Mouse (Mus musculus) retina, postnatal 7 days (tissue): ENCODE results near the gene Utp14b.

Source experiments
- DNase-seq: peaks from one replicate; pipeline ENCODE4 v3.0.0-alpha.2; 2012; ENCODE audit warnings: low read depth, low spot score

Utp14b gene

DNA sequence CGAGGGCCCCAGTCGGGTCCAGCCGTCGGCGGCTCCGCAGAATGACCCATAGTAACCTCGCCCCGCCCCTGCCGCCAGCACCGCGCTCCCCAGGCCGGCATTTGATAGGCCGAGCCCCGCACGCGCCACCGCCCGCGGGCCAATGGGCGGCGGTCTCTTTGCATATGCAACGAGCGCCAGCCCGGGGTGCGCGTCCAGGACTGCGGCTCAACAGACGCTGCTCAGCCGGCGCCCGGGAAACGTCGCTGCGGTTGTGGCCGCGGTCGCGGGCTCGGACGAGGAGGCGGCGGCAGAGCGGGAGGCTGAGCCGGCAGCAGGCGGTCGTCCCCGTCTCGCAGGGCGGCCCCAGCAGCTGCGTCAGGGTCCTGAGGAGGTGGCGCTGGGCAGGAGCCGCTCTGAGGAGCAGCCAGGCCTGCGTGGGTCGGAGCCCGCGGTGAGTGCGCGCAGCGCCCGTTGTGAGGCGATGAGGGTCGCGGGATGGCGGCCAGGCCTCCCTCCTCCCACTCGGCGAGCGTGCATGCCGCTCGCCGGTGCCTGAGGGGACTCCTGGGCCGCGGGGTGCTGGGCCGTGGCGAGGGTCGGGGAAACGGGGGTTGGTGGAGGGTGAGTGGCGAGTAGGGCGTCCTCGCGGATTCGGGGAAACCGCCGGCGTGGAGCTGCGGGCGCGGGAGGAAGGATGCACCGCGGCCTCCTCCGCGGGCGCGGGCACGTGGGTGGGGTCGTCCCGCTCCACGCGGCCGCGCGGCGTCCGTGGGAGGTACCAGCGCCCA, at the start of gene Utp14b, which contains the start of gene Acsl3:
Gene Utp14b (plus strand): TSS at position 368 of the 770 bp plus-strand sequence.
Gene Acsl3 (plus strand): TSS at position 155 of the 770 bp plus-strand sequence.
- peak; percentile 96 for DNase-seq

- DNase-seq: no peak
Measured at GRCm38 (mm10) chr1:78609134-78609907, 48.5 kb upstream of the Utp14b start.

DNA sequence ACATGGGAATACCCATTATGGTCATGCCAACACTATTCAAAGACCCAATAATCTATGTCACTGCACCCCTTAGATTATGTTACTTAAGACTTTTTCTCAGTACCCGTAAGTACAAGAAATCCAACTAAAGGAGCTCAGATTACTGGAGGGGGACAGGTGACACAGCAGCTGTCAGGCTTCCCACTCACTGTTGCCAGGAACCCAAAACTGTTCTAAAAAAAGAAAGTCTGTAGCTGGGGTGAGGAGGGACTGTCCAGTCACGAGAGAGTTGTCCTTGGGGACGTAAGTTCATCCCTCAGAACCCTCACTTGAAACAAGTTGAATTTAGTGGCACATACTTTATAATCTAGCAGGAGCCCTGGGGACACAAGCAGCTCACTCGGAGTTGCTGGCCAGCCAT, 46.8 kb upstream of the Utp14b start:
- DNase-seq: no peak

- no peak for DNase-seq
Measured at GRCm38 (mm10) chr1:78612959-78613358, 44.9 kb upstream of the Utp14b start.

DNA sequence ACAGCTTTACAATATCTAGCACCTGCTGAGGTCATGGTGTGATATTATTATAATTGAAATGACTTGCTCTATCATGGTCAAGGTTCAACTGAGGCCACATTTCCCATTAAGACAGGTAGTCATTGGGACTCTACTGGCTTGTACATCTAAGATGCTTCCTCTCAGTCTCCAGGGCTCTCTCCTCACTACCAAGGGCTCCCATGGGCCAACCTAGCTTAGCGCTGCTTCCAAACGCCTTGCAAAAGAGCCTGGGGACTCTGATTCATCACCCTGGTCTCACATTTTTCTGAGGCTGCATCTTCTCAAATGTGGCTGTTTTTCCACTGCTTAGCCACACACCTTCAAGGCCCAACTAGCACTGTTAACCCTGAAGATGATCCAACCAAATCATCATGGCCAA, 33.5 kb upstream of the Utp14b start:
- DNase-seq: no peak

GRCm38 (mm10) chr1:78634486-78634885, 23.4 kb upstream of the Utp14b start:
- no peak for DNase-seq

- no peak for DNase-seq
Measured at GRCm38 (mm10) chr1:78640871-78641270, 17.0 kb upstream of the Utp14b start.

DNA sequence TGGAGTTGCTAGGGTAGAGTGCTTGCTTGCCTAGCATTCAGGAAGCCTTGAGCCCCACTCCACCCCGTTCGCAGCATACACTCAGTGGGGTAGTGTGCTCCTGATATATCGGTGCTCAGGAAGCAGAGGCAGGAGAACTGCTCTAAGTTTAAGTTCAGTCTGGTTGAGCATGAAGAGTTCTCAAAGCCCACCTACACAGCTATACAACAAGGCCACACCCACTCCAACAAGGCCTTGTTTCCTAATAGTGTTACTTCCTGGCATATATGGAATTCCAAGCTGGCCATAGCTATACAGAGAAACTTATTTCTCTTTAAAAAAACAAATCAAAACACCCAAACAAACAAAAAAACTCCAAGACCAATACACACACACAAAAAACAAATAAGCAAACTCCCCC, 16.0 kb upstream of the Utp14b start:
- DNase-seq: no peak

GRCm38 (mm10) chr1:78642197-78642596, 15.6 kb upstream of the Utp14b start:
- DNase-seq: no peak

- DNase-seq: no peak
Measured at GRCm38 (mm10) chr1:78647317-78647885, 10.4 kb upstream of the Utp14b start.

DNA sequence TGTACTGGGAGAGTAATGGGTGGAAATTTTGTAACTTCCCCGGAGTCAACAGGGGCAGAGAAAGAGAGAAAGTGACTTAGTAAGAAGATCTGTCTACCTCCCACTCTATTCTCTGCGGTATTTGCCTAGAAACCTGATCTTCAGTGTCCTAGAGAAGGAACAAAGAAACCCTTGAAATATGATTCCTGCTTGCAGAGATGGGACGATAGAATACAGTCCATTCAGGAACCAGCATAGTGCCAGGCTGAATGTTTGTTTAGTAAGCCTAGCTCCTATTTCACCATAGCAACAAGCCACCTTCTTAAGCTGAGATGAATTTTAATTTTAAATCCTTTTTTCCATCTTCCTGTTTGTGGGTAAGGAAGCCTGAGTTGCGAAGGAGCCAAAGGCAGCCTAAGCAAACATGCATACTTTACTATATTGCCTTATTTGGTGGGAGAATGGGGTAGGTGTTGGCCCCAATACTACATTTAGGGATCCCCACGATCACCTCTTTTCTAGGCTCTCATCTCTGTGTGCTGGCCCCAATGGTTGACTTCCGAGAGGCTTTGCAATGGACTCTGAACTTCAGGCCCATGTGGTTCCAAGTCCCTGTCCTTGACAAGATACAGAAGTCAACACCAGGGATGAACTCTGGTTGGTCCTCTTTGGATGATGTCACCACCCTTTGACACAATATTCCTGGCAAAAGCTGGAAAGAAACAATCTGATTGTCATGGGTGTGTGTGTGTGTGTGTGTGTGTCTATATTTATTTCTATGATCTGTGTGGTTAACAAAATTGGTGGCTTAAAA, 8.4 kb upstream of the Utp14b start:
- DNase-seq: no peak

- DNase-seq: no peak
Measured at GRCm38 (mm10) chr1:78656472-78656871, 1.4 kb upstream of the Utp14b start.

DNA sequence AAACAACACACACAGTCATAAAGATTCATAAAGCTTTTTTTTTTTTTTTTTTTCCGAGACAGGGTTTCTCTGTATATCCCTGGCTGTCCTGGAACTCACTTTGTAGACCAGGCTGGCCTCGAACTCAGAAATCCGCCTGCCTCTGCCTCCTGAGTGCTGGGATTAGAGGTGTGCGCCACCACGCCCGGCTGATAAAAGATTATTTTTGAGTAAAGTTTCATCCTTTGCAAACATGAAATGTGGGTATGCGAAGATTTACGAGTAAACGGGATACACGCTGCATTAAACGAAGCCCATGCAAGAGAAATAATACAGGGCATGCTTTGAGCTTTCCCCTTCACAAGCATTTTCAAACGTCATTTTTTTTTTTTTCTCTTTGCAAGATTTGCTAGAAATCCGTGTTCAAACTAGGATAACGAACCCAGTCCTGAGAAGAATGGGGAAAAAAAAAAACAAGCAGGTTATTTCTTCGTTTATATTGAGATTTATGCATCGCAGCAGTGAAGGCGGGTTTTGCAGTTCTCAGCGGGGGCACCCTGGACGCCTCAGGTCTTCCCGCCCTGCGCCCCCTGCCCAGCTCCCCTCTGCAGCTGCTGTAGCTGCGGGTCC, 713 bp upstream of the Utp14b start:
- no peak for DNase-seq

DNA sequence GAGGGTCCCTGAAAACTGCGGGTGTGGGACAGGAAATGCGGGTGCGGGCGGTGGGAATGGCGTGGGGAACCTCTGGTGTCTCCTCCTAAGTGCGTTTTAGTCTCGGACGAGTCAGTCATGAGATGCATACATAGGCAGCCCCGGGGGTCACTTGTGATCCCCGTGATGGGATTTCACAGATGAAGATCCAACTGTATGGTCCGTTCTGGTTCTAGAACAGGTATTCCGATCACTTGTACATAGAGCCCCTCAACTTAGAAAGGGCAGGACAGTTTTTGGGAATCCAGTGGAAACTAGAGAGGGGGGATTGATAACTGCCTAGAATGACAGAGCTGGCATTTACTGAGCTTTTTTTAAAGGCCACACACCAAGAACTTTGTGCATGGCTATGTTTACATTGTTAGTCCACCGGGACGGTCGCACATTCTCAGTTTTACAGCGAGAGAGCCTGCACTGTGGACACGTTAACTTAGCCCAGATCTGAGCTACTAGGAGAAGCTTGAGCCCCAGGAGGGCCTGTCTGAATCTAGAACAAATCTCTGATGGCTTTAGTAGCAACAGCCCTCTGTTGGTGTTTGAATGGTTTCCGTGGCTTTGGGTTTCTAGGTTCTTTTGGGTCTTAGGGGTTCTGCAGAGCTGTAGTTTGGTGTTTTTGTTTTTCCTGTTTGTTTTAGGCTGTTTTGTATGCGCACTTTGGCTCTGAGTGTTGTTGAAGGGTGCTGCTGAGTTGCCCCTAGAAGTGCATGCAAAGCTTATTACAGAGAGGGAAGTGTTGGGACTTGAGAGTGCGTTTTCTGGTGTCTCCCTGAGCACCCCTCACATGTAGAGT, 817 bp downstream of the Utp14b start:
- no peak for DNase-seq

DNA sequence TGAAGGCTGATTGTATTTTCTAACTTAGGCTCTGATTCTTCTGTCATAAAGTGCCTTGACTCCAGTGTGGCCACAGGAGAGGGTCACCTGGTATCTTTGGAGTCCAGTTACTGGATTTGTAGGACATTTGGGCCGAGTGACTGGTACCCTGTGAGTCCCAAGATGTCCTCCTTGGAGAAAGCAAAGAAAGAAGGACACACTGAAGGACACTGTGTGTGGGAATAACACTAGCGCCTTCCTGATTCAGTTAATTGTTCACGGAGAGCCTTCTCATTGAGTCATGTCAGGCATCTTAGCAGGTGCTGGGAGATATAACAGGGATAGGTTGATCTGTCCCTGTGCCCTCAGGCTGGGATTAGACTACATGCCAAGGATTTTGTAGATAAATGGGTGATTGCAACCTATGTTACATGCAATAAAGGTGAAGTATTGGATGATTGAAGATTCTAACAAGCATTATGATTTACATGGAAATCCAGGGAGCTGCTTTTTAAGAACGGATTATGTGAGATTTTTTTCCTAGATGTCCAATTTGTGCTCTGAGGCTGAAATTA, 1.5 kb downstream of the Utp14b start:
- no peak for DNase-seq

DNA sequence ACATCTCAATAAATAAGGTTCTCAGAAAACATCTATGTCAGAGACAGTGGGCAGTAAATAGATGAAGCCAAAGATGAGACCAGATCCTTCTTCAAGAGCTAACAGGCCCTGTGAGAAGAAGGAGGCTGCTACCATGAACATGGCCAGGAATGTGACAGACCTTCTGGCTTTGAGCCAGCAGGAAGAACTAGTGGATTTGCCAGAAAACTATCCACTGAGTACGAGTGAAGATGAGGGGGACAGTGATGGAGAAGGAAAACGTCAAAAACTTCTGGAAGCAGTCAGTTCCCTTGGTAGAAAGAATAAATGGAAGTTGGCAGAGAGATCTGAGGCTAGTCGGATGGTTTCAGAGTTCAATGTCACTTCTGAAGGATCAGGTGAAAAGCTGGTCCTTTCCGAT, 6.5 kb downstream of the Utp14b start:
- no peak for DNase-seq

DNA sequence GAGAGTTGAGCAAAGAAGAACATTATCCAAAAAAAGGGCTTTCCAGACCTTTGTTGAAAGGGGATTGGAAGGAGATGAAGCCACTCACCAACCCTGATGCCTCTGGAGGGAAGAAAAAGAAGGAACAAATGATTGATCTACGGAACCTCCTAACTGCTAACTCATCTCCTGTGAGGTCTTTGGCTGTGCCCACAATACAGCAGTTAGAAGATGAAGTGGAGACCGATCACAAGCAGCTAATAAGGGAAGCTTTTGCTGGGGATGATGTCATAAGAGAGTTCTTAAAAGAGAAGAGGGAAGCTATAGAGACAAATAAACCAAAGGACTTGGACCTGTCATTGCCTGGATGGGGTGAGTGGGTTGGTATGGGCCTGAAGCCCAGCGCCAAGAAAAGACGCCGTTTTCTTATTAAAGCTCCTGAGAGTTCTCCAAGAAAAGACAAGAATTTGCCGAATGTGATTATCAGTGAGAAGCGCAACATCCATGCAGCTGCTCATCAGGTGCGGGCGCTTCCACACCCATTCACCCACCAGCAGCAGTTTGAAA, 8.2 kb downstream of the Utp14b start:
- no peak for DNase-seq

DNA sequence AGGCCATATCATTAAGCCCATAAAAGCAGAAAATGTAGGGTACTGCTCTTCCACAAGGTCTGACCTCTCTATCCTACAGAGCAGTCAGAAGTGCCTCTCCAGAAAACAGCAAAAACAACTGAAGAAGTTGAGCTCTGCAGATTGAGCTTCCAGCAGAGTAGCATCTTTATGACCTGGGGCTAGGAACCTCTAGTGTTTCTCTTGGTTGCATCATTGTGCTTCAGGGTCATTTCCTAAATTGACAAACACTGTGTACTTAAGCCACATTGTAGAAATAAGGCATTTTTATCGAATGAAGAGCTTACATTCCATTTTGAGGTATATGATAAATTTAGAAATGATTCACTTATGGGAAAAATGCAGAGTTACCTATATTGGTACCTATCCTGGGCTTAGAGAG, 8.7 kb downstream of the Utp14b start:
- DNase-seq: no peak

- no peak for DNase-seq
Measured at GRCm38 (mm10) chr1:78682291-78682690, 24.5 kb downstream of the Utp14b start.

- DNase-seq: no peak
Measured at GRCm38 (mm10) chr1:78684128-78684527, 26.3 kb downstream of the Utp14b start.
